Mouse (Mus musculus) embryonic facial prominence, embryonic 13.5 days (tissue): ENCODE results near the gene Mb21d2. TPM values are rescaled to one million over a fixed set of nuclear protein-coding genes. Genes with fewer than 3 reads are reported as not detected.

Source experiments
- ATAC-seq: fragments of 200-750 bp; cut with Nextera tagmentation; 2 replicates; pipeline ENCODE4 v1.8.0; 2017; ENCODE audit warnings: low read depth; ENCODE audit not compliant: insufficient number of reproducible peaks, insufficient read depth, low FRiP score, low TSS enrichment
- H3K27ac ChIP-seq: fragments of 300-500 bp; sonication (generic); 2 replicates; pipeline ENCODE4 v1.5.1; 2015; ENCODE audit warnings: moderate library complexity, mild to moderate bottlenecking, inconsistent platforms
- H3K27me3 ChIP-seq: fragments of 300-500 bp; sonication (generic); 2 replicates; pipeline ENCODE4 v1.6.1; 2015; ENCODE audit warnings: mild to moderate bottlenecking, inconsistent platforms
- H3K36me3 ChIP-seq: fragments of 300-500 bp; sonication (generic); 2 replicates; pipeline ENCODE4 v1.6.1; 2015; ENCODE audit warnings: mild to moderate bottlenecking, inconsistent platforms
- H3K4me1 ChIP-seq: fragments of 300-500 bp; sonication (generic); 2 replicates; pipeline ENCODE4 v1.6.1; 2015; ENCODE audit warnings: inconsistent platforms
- H3K4me2 ChIP-seq: fragments of 300-500 bp; sonication (generic); 2 replicates; pipeline ENCODE4 v1.6.1; 2015; ENCODE audit warnings: moderate library complexity, mild to moderate bottlenecking, inconsistent platforms
- H3K4me3 ChIP-seq: fragments of 300-500 bp; sonication (generic); 2 replicates; pipeline ENCODE4 v1.5.1; 2015; ENCODE audit warnings: mild to moderate bottlenecking, inconsistent platforms
- H3K9ac ChIP-seq: fragments of 300-500 bp; sonication (generic); 2 replicates; pipeline ENCODE4 v1.6.1; 2015; ENCODE audit warnings: mild to moderate bottlenecking, inconsistent platforms
- H3K9me3 ChIP-seq: fragments of 300-500 bp; sonication (generic); 2 replicates; pipeline ENCODE4 v1.6.1; 2016; ENCODE audit warnings: inconsistent platforms
- WGBS: fragments of 180-500 bp; shearing (Covaris S2); methylation state at CpG from one replicate; pipeline ENCODE4 v1.1.7; 2015; ENCODE audit warnings: mixed read lengths; 5-methylcytosine and 5-hydroxymethylcytosine counted together
- polyA plus RNA-seq: library from polyadenylated mRNA; unstranded; fragments of >200 nt; fragmentation: Nextera tagmentation; extraction: Ambion mirVana; gene quantifications from 2 replicates; pipeline ENCODE4 v1.2.1, GENCODE M21; 2015

Mb21d2 gene
- polyA plus RNA-seq, 1 experiment from 2014 or later = 6.4 TPM

GRCm38 (mm10) chr16:28824781-28825180 is 104.7 kb downstream of the Mb21d2 start:
- Histone ChIP-seq H3K9ac (no peak overlapping the region), H3K4me3 (no peak overlapping the region), H3K4me2 (no peak overlapping the region), H3K36me3 (peaks cover 27% of the 10 kb centered on the region), H3K4me1 (no peaks in the 10 kb centered on the region), H3K27me3 (no peaks in the 10 kb centered on the region), H3K9me3 (no peaks in the 10 kb centered on the region), H3K27ac (no peak overlapping the region)
- no peak for ATAC-seq
- 93% methylated on average over 8 of the region's 8 CpGs for WGBS

- Histone ChIP-seq H3K4me2 (no peak overlapping the region), H3K27me3 (no peaks in the 10 kb centered on the region), H3K9ac (no peak overlapping the region), H3K4me3 (no peak overlapping the region), H3K9me3 (no peaks in the 10 kb centered on the region), H3K27ac (no peak overlapping the region), H3K4me1 (no peaks in the 10 kb centered on the region), H3K36me3 (peaks cover 13% of the 10 kb centered on the region)
- 86% methylated on average over 6 of the region's 6 CpGs for WGBS
- ATAC-seq = no peak
Observed at GRCm38 (mm10) chr16:28821774-28822173, 107.7 kb downstream of the Mb21d2 start.

GRCm38 (mm10) chr16:28818749-28819285 is 110.7 kb downstream of the Mb21d2 start:
- Histone ChIP-seq H3K4me3 (no peak overlapping the region), H3K36me3 (no peaks in the 10 kb centered on the region), H3K9ac (no peak overlapping the region), H3K4me2 (no peak overlapping the region), H3K9me3 (no peaks in the 10 kb centered on the region; the same call in 1 of the 2 replicates), H3K4me1 (no peaks in the 10 kb centered on the region), H3K27ac (no peak overlapping the region), H3K27me3 (no peaks in the 10 kb centered on the region)
- no peak for ATAC-seq
- 17% methylated on average over 5 of the region's 5 CpGs for WGBS

GRCm38 (mm10) chr16:28813290-28813689 is 116.2 kb downstream of the Mb21d2 start:
- Histone ChIP-seq H3K36me3 (no peaks in the 10 kb centered on the region), H3K9me3 (peaks cover 6% of the 10 kb centered on the region; the same call in 1 of the 2 replicates), H3K27me3 (no peaks in the 10 kb centered on the region), H3K9ac (no peak overlapping the region), H3K4me3 (no peak overlapping the region), H3K4me1 (no peaks in the 10 kb centered on the region), H3K4me2 (no peak overlapping the region), H3K27ac (no peak overlapping the region)
- 79% methylated on average over 1 of the region's 1 CpGs for WGBS
- ATAC-seq = no peak

GRCm38 (mm10) chr16:28809089-28809488 is 120.4 kb downstream of the Mb21d2 start:
- WGBS = 18% methylated on average over 1 of the region's 1 CpGs
- no peak overlapping the region for H3K4me2 ChIP-seq
- 0 out of 2 replicates have a peak, but pooled peaks cover 6% of the 10 kb centered on the region for H3K9me3 ChIP-seq
- no peak overlapping the region for H3K27ac ChIP-seq
- no peaks in the 10 kb centered on the region for H3K36me3 ChIP-seq
- no peaks in the 10 kb centered on the region for H3K4me1 ChIP-seq
- no peak for ATAC-seq
- H3K27me3 ChIP-seq = no peaks in the 10 kb centered on the region
- H3K4me3 ChIP-seq = no peak overlapping the region
- H3K9ac ChIP-seq = no peak overlapping the region

GRCm38 (mm10) chr16:28793115-28793514 is 136.4 kb downstream of the Mb21d2 start:
- H3K9ac ChIP-seq = no peak overlapping the region
- no peak overlapping the region for H3K27ac ChIP-seq
- no peaks in the 10 kb centered on the region for H3K4me1 ChIP-seq
- no peak overlapping the region for H3K4me3 ChIP-seq
- H3K4me2 ChIP-seq = no peak overlapping the region
- H3K27me3 ChIP-seq = no peaks in the 10 kb centered on the region
- H3K9me3 ChIP-seq = no peaks in the 10 kb centered on the region
- 2% methylated on average over 4 of the region's 4 CpGs for WGBS
- no peaks in the 10 kb centered on the region for H3K36me3 ChIP-seq
- ATAC-seq = no peak

Other genes starting within 250 kb of the Mb21d2 start
- 3.6 and 6.0 TPM in 2 replicates for gene Fgf12, start 176.6 kb downstream of the Mb21d2 start, polyA plus RNA-seq